ENCODE assay signal across 27 mouse cellular contexts in the genomic region with DNA sequence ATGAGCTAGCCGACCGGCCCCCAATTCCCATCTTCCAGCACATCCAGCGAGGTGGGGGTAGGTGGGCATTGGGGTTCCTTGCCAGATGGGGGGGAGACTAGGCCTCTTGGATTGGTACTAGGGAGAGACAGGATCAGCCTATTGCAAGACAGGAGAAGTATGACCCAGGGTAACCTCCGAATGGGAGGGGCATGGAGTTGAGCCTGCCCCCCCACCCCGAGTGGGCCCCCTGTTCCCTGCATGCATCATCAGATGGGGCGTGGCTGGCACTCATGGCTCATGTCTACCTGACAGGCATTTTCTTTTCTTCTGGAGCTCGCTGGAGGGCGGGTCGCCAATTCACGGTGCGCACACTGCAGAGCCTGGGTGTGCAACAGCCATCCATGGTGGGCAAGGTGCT. TPM values are rescaled to one million over a fixed set of nuclear protein-coding genes. Genes with fewer than 3 reads are reported as not detected.
DNase-seq lines count a peak whose midpoint lies in the region; ATAC-seq and TF ChIP-seq lines count a peak whose summit lies in the region.
"Had no signal": no experiment of that assay in that cellular context is flagged by ENCODE, and none has a peak within 500 bp of the region (broad histone marks: within the 10 kb centered on the region; RNA-seq: fewer than 3 reads in every experiment).

No protein-coding gene starts in this region.

- intact Hi-C loops in gastrocnemius, adult 2 months (cut with DNase I) = loop anchor here (2.0 kb wide), 1 partner anchor 71 kb away; no protein-coding TSS in a partner anchor

- H3K9me3 ChIP-seq in intestine, postnatal 0 days (ENCODE audit: control insufficient read depth) = no peaks in the 10 kb centered on the region
- H3K9me3 ChIP-seq in stomach, postnatal 0 days (ENCODE audit: control insufficient read depth, low read length) = no peaks in the 10 kb centered on the region
- H3K9me3 ChIP-seq: embryonic facial prominence, embryonic 12.5 days; forebrain, embryonic 10.5 days; forebrain, embryonic 15.5 days; heart, embryonic 15.5 days; hindbrain, embryonic 15.5 days had no signal

- TF ChIP-seq EP300 in stomach, postnatal 0 days (optimal IDR thresholded peaks at IDR 0.05) = no peak

- H3K9ac ChIP-seq in intestine, postnatal 0 days (ENCODE audit: low read depth, low read length) = peak overlapping the region; percentile 31; the same call in 1 of the 2 replicates
- 0 out of 2 replicates have a peak overlapping the region, but pooled peaks have one; percentile 4 for H3K9ac ChIP-seq in stomach, postnatal 0 days (ENCODE audit: low read length)
- H3K9ac ChIP-seq: embryonic facial prominence, embryonic 12.5 days; forebrain, embryonic 15.5 days; heart, embryonic 15.5 days; hindbrain, embryonic 15.5 days had no signal

- H3K27me3 ChIP-seq in thymus, adult 2 months (ENCODE audit: control insufficient read depth, insufficient read depth, low read length) = no peaks in the 10 kb centered on the region
- no peaks in the 10 kb centered on the region for H3K27me3 ChIP-seq in intestine, postnatal 0 days (replicated peaks; ENCODE audit: control insufficient read depth, insufficient read depth, low read length)
- H3K27me3 ChIP-seq in stomach, postnatal 0 days (ENCODE audit: control insufficient read depth, insufficient read depth, low read length) = no peaks in the 10 kb centered on the region
- H3K27me3 ChIP-seq: forebrain, embryonic 15.5 days had no signal

- peak; percentile 56 for ATAC-seq in intestine, postnatal 0 days
- peak; percentile 17; the same call in 1 of the 2 replicates for ATAC-seq in stomach, postnatal 0 days (ENCODE audit: low FRiP score, low TSS enrichment)
- ATAC-seq: forebrain, embryonic 15.5 days had no signal

- TF ChIP-seq POLR2A in thymus, adult 2 months (IDR thresholded peaks at IDR 0.05; ENCODE audit: control insufficient read depth, extremely low read depth, insufficient read depth, low read length, poor library complexity) = no peak

- H3K27ac ChIP-seq in gastrocnemius, adult 2 months = no peak overlapping the region
- no peak overlapping the region for H3K27ac ChIP-seq in thymus, adult 2 months (ENCODE audit: control insufficient read depth, insufficient read depth, low read length)
- H3K27ac ChIP-seq in intestine, postnatal 0 days (ENCODE audit: low read depth, low read length) = peak overlapping the region; percentile 87
- peak overlapping the region; percentile 78 for H3K27ac ChIP-seq in stomach, postnatal 0 days (replicated peaks)
- H3K27ac ChIP-seq: embryonic facial prominence, embryonic 12.5 days; forebrain, embryonic 10.5 days; forebrain, embryonic 15.5 days; heart, adult 2 months; heart, embryonic 15.5 days; hindbrain, embryonic 15.5 days had no signal

- TF ChIP-seq CTCF in gastrocnemius, adult 2 months (IDR thresholded peaks at IDR 0.05) = no peak
- no peak for TF ChIP-seq CTCF in thymus, adult 2 months (IDR thresholded peaks at IDR 0.05; ENCODE audit: borderline replicate concordance, control insufficient read depth, extremely low read depth, insufficient read depth, low read length, poor library complexity)
- TF ChIP-seq CTCF in intestine, postnatal 0 days (IDR thresholded peaks at IDR 0.05; ENCODE audit: low read depth) = no peak
- no peak for TF ChIP-seq CTCF in stomach, postnatal 0 days (IDR thresholded peaks at IDR 0.05; ENCODE audit: low read depth)

- 94% methylated on average over 11 of the region's 11 CpGs for WGBS in thymus, adult 2 months
- 40% methylated on average over 11 of the region's 11 CpGs for WGBS in intestine, postnatal 0 days
- 71% methylated on average over 11 of the region's 11 CpGs for WGBS in stomach, postnatal 0 days

- H3K4me3 ChIP-seq in gastrocnemius, adult 2 months = no peak overlapping the region
- H3K4me3 ChIP-seq in thymus, adult 2 months (ENCODE audit: control insufficient read depth, insufficient read depth, low read length) = no peak overlapping the region
- H3K4me3 ChIP-seq in intestine, postnatal 0 days (ENCODE audit: low read depth, low read length) = peak overlapping the region; percentile 29
- peak overlapping the region; percentile 21; the same call in 1 of the 2 replicates for H3K4me3 ChIP-seq in stomach, postnatal 0 days (ENCODE audit: low read depth, low read length)
- H3K4me3 ChIP-seq: embryonic facial prominence, embryonic 12.5 days; erythroblast, embryonic 14.5 days; forebrain, embryonic 10.5 days; forebrain, embryonic 15.5 days; heart, adult 2 months; heart, embryonic 15.5 days; hindbrain, embryonic 15.5 days had no signal

- no peaks in the 10 kb centered on the region for H3K4me1 ChIP-seq in thymus, adult 2 months (replicated peaks; ENCODE audit: control insufficient read depth, insufficient read depth, low read length)
- H3K4me1 ChIP-seq in intestine, postnatal 0 days (replicated peaks; ENCODE audit: control insufficient read depth, insufficient read depth, low read length) = no peaks in the 10 kb centered on the region; the same call in 1 of the 2 replicates
- H3K4me1 ChIP-seq in stomach, postnatal 0 days (replicated peaks; ENCODE audit: control insufficient read depth, insufficient read depth) = peaks cover 6% of the 10 kb centered on the region; the same call in 1 of the 2 replicates
- H3K4me1 ChIP-seq: forebrain, embryonic 15.5 days; hindbrain, embryonic 15.5 days had no signal

- DNase-seq in gastrocnemius, adult 2 months = peak; percentile 18
- no peak for DNase-seq in gastrocnemius, postnatal 10 days
- peak; percentile 43 for DNase-seq in thymus, postnatal 4 days
- DNase-seq in thymus, adult 2 months = no peak
- DNase-seq in stomach, postnatal 0 days (ENCODE audit: low spot score) = peak; percentile 70
- DNase-seq in cerebellum, postnatal 10 days = no peak
- no peak for DNase-seq in adrenal gland, postnatal 4 days (ENCODE audit: low spot score in 2 of 2)
- DNase-seq: cerebellum, adult 11-12 months; cerebellum, adult 9-11 months; embryo, embryonic 11 days; gastrocnemius, postnatal 14 days; heart, adult 2 months; heart, postnatal 14 days had no signal

- peak overlapping the region; percentile 67 for H3K4me2 ChIP-seq in intestine, postnatal 0 days (replicated peaks; ENCODE audit: low read depth)
- peak overlapping the region; percentile 41 for H3K4me2 ChIP-seq in stomach, postnatal 0 days (replicated peaks; ENCODE audit: low read depth)
- H3K4me2 ChIP-seq: embryonic facial prominence, embryonic 12.5 days; forebrain, embryonic 15.5 days; heart, embryonic 11.5 days; heart, embryonic 15.5 days; hindbrain, embryonic 15.5 days had no signal

- no peaks in the 10 kb centered on the region for H3K36me3 ChIP-seq in thymus, adult 2 months (ENCODE audit: control insufficient read depth, insufficient read depth, low read length)
- H3K36me3 ChIP-seq in intestine, postnatal 0 days (ENCODE audit: control insufficient read depth, insufficient read depth) = peaks cover 16% of the 10 kb centered on the region; the same call in 1 of the 2 replicates
- H3K36me3 ChIP-seq in stomach, postnatal 0 days (ENCODE audit: control insufficient read depth, insufficient read depth, low read length) = no peaks in the 10 kb centered on the region
- H3K36me3 ChIP-seq: embryonic facial prominence, embryonic 12.5 days; forebrain, embryonic 15.5 days; heart, embryonic 15.5 days; hindbrain, embryonic 15.5 days had no signal

RNA-seq across cellular contexts. Expression of gene Cyp2w1, which starts 1.5 kb away (rescaled TPM):
- not detected for total RNA-seq in gastrocnemius, adult 2 months (2021)
- total RNA-seq in gastrocnemius, postnatal 10 days (2021) = not detected
- 0.20 and 1.2 TPM in 2 replicates for polyA plus RNA-seq in thymus, adult 2 months (2012; rRNA removed)
- 15.8 and 18.1 TPM in 2 replicates for polyA plus RNA-seq in intestine, postnatal 0 days (2015; fragmentation: Nextera tagmentation; extraction: Ambion mirVana)
- polyA plus RNA-seq in stomach, postnatal 0 days (2015; fragmentation: Nextera tagmentation; extraction: Ambion mirVana) = 4.8 and 8.5 TPM in 2 replicates
- not detected for total RNA-seq in adrenal gland, postnatal 4 days (2021)
- total RNA-seq: adrenal gland, postnatal 10 days; common myeloid progenitor, adult 5-6 weeks; gastrocnemius, postnatal 14 days; heart, adult 2 months; heart, postnatal 14 days; hematopoietic stem cell, adult 5-6 weeks; MEL had no signal
- polyA plus RNA-seq: C2C12; forebrain, embryonic 10.5 days; forebrain, embryonic 15.5 days; gonadal fat pad, adult 2 months; heart, adult 2 months; heart, embryonic 11.5 days; heart, embryonic 15.5 days; hindbrain, embryonic 15.5 days had no signal

RNA-seq across cellular contexts. Expression of gene Cox19, which starts 2.7 kb away (rescaled TPM):
- total RNA-seq in gastrocnemius, adult 2 months (2021) = 10 to 100 TPM; 48.7 to 69.6 TPM
- total RNA-seq in gastrocnemius, postnatal 10 days (2021) = 10 to 100 TPM; 72.0 to 76.4 TPM
- polyA plus RNA-seq in thymus, adult 2 months (2012; rRNA removed) = 84.7 and 99.2 TPM in 2 replicates
- 181 and 184 TPM in 2 replicates for polyA plus RNA-seq in intestine, postnatal 0 days (2015; fragmentation: Nextera tagmentation; extraction: Ambion mirVana)
- polyA plus RNA-seq in stomach, postnatal 0 days (2015; fragmentation: Nextera tagmentation; extraction: Ambion mirVana) = 109 and 114 TPM in 2 replicates
- 10 to 100 TPM; 62.9 to 65.6 TPM for total RNA-seq in adrenal gland, postnatal 4 days (2021)

RNA-seq across cellular contexts. Expression of gene Gpr146, which starts 23.6 kb away (rescaled TPM):
- total RNA-seq in gastrocnemius, adult 2 months (2021) = 10 to 100 TPM; 26.5 to 41.2 TPM
- total RNA-seq in gastrocnemius, postnatal 10 days (2021) = 10 to 100 TPM; 13.0 to 19.0 TPM
- polyA plus RNA-seq in thymus, adult 2 months (2012; rRNA removed) = 33.9 and 40.1 TPM in 2 replicates
- polyA plus RNA-seq in intestine, postnatal 0 days (2015; fragmentation: Nextera tagmentation; extraction: Ambion mirVana) = 2.5 and 2.6 TPM in 2 replicates
- 3.5 TPM in 2 replicates for polyA plus RNA-seq in stomach, postnatal 0 days (2015; fragmentation: Nextera tagmentation; extraction: Ambion mirVana)
- total RNA-seq in adrenal gland, postnatal 4 days (2021) = 10 to 100 TPM; 10.4 to 10.7 TPM

RNA-seq across cellular contexts. Expression of gene Adap1, which starts 28.5 kb away (rescaled TPM):
- 1 to 10 TPM in 1 of 2 experiments, under 1 TPM in 1; 0.89 to 1.0 TPM for total RNA-seq in gastrocnemius, adult 2 months (2021)
- 1 to 10 TPM; 2.2 to 2.6 TPM for total RNA-seq in gastrocnemius, postnatal 10 days (2021)
- polyA plus RNA-seq in thymus, adult 2 months (2012; rRNA removed) = 13.1 and 15.5 TPM in 2 replicates
- 33.4 and 33.8 TPM in 2 replicates for polyA plus RNA-seq in intestine, postnatal 0 days (2015; fragmentation: Nextera tagmentation; extraction: Ambion mirVana)
- 13.8 and 14.9 TPM in 2 replicates for polyA plus RNA-seq in stomach, postnatal 0 days (2015; fragmentation: Nextera tagmentation; extraction: Ambion mirVana)
- total RNA-seq in adrenal gland, postnatal 4 days (2021) = 1 to 10 TPM; 6.2 to 8.0 TPM

RNA-seq across cellular contexts. Expression of gene C130050O18Rik, which starts 51.1 kb away (rescaled TPM):
- under 1 TPM; 0.15 to 0.33 TPM for total RNA-seq in gastrocnemius, adult 2 months (2021)
- 1 to 10 TPM; 1.0 to 1.5 TPM for total RNA-seq in gastrocnemius, postnatal 10 days (2021)
- polyA plus RNA-seq in thymus, adult 2 months (2012; rRNA removed) = 1.5 and 2.1 TPM in 2 replicates
- 0.76 and 1.4 TPM in 2 replicates for polyA plus RNA-seq in intestine, postnatal 0 days (2015; fragmentation: Nextera tagmentation; extraction: Ambion mirVana)
- 0.41 and 0.46 TPM in 2 replicates for polyA plus RNA-seq in stomach, postnatal 0 days (2015; fragmentation: Nextera tagmentation; extraction: Ambion mirVana)
- total RNA-seq in adrenal gland, postnatal 4 days (2021) = under 1 TPM; 0.48 to 0.93 TPM
- polyA plus RNA-seq: erythroblast, embryonic 14.5 days had no signal

Comparison
In these comparisons a context has a peak if more than half of its experiments do, and no peak if none do; other contexts are left out.
1. DNase-seq: peak in gastrocnemius, adult 2 months (single experiment), thymus, postnatal 4 days (single experiment) and stomach, postnatal 0 days (single experiment); none in gastrocnemius, postnatal 10 days (single experiment), thymus, adult 2 months (single experiment), cerebellum, postnatal 10 days (0 of 2) and adrenal gland, postnatal 4 days (0 of 2).
2. H3K27ac ChIP-seq: peak in intestine, postnatal 0 days (single experiment) and stomach, postnatal 0 days (single experiment); none in gastrocnemius, adult 2 months (single experiment) and thymus, adult 2 months (single experiment).
3. H3K4me3 ChIP-seq: peak in intestine, postnatal 0 days (single experiment) and stomach, postnatal 0 days (single experiment); none in gastrocnemius, adult 2 months (single experiment) and thymus, adult 2 months (single experiment).